Mouse (Mus musculus): ENCODE results near the gene Paf1. TPM values are rescaled to one million over a fixed set of nuclear protein-coding genes. Genes with fewer than 3 reads are reported as not detected.

Paf1 gene
- total RNA-seq, 1 experiment from 2014 or later: 77.0 TPM

DNA sequence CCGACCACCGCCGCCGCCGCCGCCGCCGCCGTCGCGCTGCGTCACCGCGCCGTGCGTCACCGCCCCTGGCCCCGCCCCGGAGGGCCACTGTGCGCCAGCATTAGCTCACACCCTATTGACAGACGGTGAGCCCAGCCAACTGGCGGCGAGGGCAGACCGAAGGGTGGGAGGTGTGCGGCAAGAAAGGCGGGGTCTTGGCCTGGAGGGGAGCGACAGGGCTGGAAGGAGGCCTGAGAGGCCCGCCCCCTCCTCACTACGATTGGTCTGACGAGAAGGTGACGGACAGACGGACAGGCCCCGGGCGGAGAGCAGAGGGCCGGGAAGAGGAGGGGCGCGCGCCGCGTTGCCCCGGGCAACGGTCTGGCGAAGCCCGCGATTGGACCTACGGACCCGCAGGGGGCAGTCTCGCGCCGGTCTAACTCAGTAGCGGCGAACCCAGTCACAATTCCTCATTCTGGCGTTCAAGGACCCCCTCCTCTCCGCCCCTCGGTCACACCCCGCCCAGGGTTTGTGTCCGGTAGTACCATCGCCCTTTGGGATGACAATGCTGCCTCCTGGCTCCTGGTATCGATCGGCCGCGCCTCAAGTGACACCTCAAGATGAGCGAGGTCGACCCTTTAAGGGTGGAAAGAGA is 43.6 kb downstream of the Paf1 start:
- peak; percentile 100 for DNase-seq

- peak; percentile 87 for DNase-seq
These were observed 44.3 kb downstream of the Paf1 start, which contains the start of gene Gmfg for GRCm38 (mm10) chr7:28436932-28437570. Gene Gmfg, plus strand, starts transcription at chr7:28437447.

DNA sequence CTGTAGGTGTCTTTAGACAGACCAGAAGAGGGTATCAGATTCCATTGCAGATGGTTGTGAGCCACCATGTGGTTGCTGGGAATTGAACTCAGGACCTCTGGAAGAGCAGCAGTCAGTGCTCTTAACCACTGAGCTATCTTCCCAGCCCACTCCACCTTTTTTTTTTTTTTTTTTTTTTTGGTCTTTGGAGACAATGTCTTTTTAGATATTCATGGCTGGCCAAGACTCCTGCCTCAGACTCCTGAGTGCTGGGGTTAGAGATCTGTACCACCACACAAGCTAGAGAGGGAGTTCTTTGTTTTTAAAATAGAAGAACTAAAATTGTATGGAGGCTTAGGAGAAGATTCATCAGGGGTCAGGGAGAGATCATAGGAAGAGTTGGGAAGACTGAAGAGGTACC is 45.2 kb downstream of the Paf1 start:
- DNase-seq: no peak

- no peak for DNase-seq
These were observed 46.0 kb downstream of the Paf1 start for GRCm38 (mm10) chr7:28438771-28439170.

GRCm38 (mm10) chr7:28440739-28441138 is 48.0 kb downstream of the Paf1 start:
- DNase-seq: peak; percentile 54

DNA sequence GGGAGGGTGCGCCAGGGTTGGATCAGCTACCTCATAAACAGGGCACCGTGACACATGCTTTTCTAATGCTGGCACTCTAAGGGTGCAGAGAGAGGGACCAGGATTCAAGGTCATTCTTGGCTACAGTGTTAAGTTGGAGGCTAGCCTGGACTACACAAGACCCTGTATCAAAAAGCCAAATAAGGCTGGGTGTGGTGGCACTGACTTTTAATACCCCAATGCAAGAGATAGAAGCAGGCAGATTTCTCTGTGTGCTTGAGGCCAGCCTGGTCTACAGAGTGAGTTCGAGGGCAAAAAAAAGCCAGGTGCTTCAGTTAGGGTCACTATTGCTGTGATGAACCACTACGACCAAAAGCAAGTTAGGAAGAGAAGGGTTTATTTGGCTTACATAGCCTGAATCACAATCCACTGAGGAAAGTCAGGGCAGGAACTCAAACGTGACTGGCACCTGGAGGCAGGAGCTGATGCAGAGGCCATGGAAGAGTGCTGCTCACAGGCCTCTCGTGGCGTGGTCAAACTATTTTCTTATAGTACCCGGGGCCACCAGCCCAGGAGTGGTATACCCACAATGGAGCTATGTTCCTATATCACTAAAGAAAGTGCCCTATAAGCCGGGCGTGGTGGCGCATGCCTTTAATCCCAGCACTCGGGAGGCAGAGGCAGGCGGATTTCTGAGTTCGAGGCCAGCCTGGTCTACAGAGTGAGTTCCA is 49.2 kb downstream of the Paf1 start:
- no peak for DNase-seq

GRCm38 (mm10) chr7:28442688-28443087 is 49.9 kb downstream of the Paf1 start:
- no peak for DNase-seq

- DNase-seq: no peak
These were observed 51.7 kb downstream of the Paf1 start for GRCm38 (mm10) chr7:28444344-28444974.

DNA sequence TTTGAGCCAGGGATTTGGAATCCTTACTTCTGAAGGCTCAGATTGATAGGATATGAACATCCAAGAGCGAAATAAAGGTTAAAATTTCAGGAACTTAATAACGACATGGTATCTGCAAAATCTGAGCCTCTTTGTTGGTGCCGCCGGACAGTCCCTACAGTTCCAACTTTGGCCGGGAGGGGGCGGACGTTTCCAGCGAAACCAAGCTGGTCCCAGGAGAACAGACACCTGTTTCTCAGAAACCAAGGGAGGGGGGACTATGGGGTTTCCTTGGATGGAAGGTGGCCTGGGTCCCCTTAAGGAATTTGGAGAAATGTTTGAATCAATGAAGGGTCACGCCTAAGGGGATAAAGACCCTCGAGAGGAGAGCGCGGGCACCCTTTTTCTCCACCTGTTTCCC is 53.7 kb downstream of the Paf1 start:
- peak; percentile 89 for DNase-seq

GRCm38 (mm10) chr7:28447101-28447830 is 54.5 kb downstream of the Paf1 start:
- DNase-seq: peak; percentile 76

GRCm38 (mm10) chr7:28447865-28448820 is 55.4 kb downstream of the Paf1 start:
- no peak for DNase-seq

Other genes starting within 250 kb of the Paf1 start
- 111 and 122 TPM in 2 replicates for gene Fbl, start 223.2 kb upstream of the Paf1 start, total RNA-seq (2021)
- gene Dyrk1b, start 213.5 kb upstream of the Paf1 start, total RNA-seq (2021): 34.7 and 35.0 TPM in 2 replicates
- gene Eid2, start 125.1 kb upstream of the Paf1 start, total RNA-seq (2021): 27.4 and 29.8 TPM in 2 replicates
- 14.2 and 14.3 TPM in 2 replicates for gene Eid2b, start 115.2 kb upstream of the Paf1 start, total RNA-seq (2021)
- gene Selenov, start 101.8 kb upstream of the Paf1 start, total RNA-seq (2021): not detected in 2 replicates
- gene Dll3, start 90.7 kb upstream of the Paf1 start, total RNA-seq (2021): 0.41 and 0.56 TPM in 2 replicates
- 94.7 and 100 TPM in 2 replicates for gene Timm50, start 80.9 kb upstream of the Paf1 start, total RNA-seq (2021)
- gene Supt5, start 54.2 kb upstream of the Paf1 start, total RNA-seq (2021): 122 and 127 TPM in 2 replicates
- gene Rps16, start 42.3 kb upstream of the Paf1 start, total RNA-seq (2021): 937 and 1,132 TPM in 2 replicates
- 27.9 and 32.6 TPM in 2 replicates for gene Plekhg2, start 20.4 kb upstream of the Paf1 start, total RNA-seq (2021)
- 27.9 and 30.7 TPM in 2 replicates for gene Zfp36, start 12.7 kb upstream of the Paf1 start, total RNA-seq (2021)
- gene Med29, start 243 bp upstream of the Paf1 start, total RNA-seq (2021): 29.6 and 30.5 TPM in 2 replicates
- gene Gmfg, start 44.5 kb downstream of the Paf1 start, total RNA-seq (2021): 14.7 and 24.7 TPM in 2 replicates
- 11.5 and 12.8 TPM in 2 replicates for gene Lrfn1, start 59.0 kb downstream of the Paf1 start, total RNA-seq (2021)
- not detected in 2 replicates for gene Ifnl2, start 117.5 kb downstream of the Paf1 start, total RNA-seq (2021)
- gene Ifnl3, start 129.9 kb downstream of the Paf1 start, total RNA-seq (2021): not detected in 2 replicates
- not detected in 2 replicates for gene Sycn, start 147.9 kb downstream of the Paf1 start, total RNA-seq (2021)
- 0.41 TPM in 1 of 2 replicates, not detected in the other for gene Nccrp1, start 154.3 kb downstream of the Paf1 start, total RNA-seq (2021)
- 52.3 and 56.3 TPM in 2 replicates for gene Samd4b, start 205.2 kb downstream of the Paf1 start, total RNA-seq (2021)
- gene Pak4, start 205.2 kb downstream of the Paf1 start, total RNA-seq (2021): 22.0 and 25.6 TPM in 2 replicates
- not detected in 2 replicates for gene Acp7, start 238.4 kb downstream of the Paf1 start, total RNA-seq (2021)

Measured in adrenal gland, postnatal 14 days (tissue).